Mouse (Mus musculus) T-helper 2 cell (primary cell): Measurements from ENCODE around the gene Atf5.

ENCODE experiments used
- in situ Hi-C: fragments of 300-600 bp; cut with MboI, MseI; formaldehyde crosslinking; loops from one replicate; pipeline ENCODE4 v1.15.1; 2025; ENCODE audit warnings: high pct_unique_total_duplicates

Atf5 gene

DNA sequence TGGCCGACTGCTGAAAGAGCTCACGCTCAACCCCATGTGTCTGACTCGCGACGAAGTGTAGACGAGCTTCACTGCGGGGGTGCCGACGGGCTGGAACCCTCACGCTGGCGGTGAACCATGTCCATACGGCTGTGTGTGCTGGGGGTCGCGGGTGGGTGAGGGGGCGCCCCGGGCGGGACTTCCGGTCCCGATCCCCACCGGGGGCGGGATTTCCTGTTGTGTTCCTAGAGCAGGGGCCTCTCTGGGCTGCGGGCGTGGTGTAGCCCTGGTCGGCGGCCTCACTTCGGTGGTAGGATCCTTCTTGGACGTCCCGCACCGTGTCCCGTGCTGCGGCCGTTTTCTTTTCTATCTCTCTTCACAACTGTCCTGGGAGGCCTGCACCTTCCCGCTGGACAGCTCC, 33.7 kb upstream of the Atf5 start:
- in situ Hi-C loops: no loop called here

DNA sequence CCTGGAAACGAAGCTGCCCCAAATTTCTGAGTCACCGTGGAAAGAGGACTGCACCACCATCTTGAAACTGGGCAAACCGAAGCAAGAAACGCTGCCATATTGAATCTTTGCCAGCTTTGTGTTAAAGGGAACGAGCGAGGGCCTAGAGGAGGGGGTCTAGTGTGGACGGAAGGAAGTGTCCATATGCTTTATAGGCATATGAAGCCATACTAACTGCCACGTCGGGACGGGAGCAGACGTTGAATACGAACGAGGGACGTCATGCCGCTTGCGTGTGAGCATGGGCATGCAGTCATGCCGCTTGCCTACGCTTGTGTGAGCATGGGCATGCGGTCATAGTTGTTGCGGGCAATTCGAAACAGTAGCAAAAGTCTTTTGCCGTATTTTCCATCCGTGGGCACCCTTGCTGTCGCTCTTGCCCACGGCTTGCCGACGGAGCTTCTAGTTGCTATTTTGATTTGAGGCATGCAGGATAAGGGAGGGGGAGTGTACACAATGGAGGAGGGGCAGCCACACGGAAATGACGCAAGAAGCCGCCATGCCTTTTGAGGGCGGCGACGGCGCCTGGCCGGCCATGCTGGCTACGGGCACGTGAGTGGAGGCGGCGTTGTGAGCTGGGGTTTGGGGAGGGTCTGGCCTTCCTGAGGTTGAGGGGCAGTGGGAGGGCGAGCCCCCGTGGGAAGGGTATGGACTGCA, 33.1 kb upstream of the Atf5 start:
- in situ Hi-C loops: no loop called here

DNA sequence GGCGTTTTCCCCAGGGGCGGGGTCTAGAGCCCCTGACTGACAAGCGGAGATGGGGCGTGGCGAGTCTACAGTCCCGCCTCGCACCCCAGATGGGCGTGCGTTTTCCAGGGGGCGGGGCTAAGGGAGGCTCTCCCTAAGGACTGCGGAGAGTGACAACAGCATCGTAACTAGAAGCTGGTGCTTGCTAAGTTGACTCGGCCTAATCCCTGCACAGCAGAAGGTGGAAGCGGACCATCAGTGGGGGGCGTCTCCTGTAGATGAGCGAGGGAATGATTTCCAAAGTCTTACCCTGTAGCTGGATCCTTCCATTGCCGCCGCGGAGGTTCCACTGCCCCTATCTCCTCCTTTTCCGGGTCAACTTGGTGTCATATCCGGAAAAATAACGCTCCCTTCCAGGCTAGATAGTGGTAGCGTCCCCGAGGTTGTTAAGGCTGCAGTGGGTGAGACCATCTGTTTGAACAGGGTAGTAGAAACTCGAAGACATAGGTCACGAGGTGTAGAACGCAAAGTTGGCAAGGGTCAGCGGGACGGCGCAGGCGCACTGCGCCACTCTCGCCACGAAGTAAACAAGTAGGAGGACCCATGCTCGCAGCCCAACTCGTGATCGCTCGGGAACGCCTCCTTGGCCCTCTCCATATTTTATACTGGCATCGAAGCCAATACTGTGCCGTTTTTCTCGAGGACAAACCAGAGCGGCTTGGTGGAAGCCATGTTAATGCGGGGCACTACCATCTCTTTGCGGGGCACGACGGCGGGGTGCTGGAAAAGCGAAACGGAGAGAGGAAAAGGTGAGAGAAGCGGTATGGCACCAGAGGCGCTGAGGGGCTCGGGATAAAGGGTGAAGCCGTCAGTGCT, 32.3 kb upstream of the Atf5 start, which contains the start of the genes Akt1s1 and Tbc1d17:
Gene Akt1s1 (plus strand): TSS at position 431 of the 855 bp plus-strand sequence.
Gene Tbc1d17 (minus strand): TSS at position 519 of the 855 bp plus-strand sequence.
- in situ Hi-C loops: no loop called here

DNA sequence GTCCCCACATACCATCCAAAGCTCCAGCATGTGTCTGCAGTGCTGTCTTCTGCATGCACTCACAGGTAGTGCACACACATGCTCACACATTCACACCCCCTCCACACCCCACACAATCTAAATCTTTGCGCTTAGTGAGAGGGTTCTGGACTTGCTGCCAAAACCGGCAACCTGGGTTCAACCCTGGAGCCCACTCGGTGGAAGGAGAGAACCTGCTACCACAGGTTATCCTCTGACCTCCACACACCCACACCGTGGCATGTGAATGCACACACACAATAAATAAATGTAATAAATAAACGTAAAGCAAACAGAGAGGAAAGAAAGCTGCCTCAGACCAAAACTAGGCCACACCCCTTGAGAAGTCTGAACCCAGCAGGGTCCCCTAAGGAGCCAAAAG, 31.3 kb upstream of the Atf5 start:
- in situ Hi-C loops: no loop called here

DNA sequence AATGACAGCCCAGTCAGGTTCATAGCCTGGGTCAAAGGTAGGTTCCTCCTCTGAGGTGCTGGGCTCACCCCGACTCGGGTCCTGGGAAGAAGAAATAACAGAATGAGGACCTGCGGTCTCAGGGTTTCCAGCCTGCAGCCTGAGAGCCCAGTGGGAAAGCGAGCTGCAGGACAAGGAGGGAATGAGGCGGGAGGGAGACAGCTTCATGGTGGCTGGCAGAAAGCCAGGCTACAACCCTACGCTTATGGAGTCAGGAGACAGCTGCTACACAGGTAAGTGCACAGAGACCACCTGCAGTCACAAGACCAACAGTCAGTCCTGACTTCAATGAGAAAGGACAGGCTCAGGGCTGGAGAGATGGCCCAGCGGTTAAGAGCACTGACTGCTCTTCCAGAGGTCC, 30.3 kb upstream of the Atf5 start:
- in situ Hi-C loops: no loop called here

DNA sequence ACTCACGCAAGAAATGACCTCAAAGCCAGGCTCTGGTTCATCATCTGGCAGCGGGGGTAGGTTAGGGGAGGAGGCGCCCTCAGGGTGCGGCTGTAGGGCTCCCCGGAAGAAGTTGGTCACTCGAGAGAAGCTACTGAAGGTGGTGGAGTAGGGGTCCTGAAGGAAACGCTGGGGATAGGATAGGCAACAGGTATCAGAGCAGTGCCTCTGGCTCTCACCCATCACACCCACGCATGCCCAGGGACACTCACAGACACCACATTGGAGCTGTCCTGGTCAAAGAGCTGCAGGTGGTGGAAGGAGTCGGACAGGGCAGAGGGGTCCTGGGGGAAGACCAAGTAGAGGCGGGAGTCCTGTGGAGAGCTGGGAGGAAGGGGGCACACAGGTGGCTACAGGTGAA, 28.5 kb upstream of the Atf5 start:
- in situ Hi-C loops: no loop called here

DNA sequence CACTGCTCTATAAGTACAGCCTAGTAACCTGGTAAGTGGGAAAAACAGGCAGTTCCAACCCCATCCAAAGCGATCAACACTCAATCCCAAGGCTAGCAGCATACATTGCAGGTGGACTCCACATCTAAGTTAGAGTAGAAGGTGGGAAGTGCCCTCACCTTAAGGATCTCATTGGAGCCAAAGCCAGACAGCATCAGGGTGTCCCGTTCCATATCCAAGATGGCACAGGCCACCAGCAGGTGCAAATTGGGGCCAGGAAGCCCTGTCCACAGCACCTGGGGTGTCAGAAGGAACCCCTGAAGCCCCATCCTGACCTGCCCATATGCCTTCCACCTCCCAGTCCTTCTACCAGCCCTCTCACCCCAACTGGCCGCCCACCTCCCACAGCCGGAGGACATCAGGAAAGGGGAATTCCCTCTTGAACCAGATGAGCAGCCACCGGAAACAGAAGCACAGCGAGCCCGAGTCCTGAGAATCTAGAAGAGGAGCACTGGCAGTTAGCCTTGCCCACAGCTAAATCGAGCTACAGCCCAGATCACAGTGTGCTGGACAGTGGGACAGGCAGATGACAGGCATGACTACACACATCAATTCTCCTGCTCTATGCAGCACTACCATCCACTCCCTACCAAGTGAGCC, 25.5 kb upstream of the Atf5 start:
- in situ Hi-C loops: loop anchor here (5.0 kb wide), 1 partner anchor 120 kb away; no protein-coding TSS in a partner anchor

DNA sequence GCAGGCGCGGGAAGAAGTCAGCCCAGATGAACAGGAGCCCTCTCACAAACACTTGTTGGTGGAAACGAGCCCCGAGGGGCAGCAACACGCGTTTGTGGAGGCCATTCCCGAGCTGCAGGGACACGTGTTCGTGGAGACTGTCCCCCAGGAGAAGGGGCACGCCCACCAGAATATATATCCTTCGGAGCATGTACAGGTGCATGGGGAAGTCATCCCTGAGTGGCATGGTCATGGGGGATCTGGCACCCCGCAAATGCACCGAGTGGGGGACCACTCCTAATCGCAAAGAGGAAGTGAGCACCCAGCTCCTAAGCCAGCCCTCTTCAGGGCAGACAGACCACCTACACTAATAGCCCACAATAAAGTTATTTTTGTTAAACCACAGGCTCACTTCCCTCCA, 24.0 kb upstream of the Atf5 start:
- in situ Hi-C loops: loop anchor here (5.0 kb wide), 1 partner anchor 118 kb away; no protein-coding TSS in a partner anchor

DNA sequence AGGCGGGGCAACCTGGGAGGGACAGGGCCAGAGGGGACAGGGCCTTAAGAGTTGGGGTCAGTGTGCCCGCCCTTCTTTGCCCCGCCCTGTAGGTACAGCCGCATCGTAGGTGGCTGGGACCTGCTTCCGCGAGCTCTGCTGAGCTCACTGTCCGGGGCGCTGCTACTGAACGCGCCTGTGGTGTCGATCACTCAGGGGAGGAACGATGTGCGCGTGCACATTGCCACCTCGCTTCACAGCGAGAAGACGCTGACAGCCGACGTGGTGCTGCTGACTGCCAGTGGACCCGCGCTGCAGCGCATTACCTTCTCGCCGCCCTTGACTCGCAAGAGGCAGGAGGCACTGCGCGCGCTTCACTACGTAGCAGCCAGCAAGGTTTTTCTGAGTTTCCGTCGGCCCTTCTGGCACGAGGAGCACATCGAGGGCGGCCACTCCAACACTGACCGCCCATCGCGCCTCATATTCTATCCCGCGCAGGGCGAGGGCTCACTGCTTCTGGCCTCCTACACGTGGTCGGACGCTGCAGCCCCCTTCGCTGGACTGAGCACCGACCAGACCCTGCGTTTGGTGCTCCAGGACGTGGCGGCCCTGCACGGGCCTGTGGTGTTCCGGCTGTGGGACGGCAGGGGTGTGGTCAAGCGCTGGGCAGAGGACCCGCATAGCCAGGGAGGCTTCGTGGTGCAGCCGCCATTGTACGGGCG, 23.2 kb upstream of the Atf5 start:
- in situ Hi-C loops: loop anchor here (5.0 kb wide), 1 partner anchor 117 kb away; no protein-coding TSS in a partner anchor

DNA sequence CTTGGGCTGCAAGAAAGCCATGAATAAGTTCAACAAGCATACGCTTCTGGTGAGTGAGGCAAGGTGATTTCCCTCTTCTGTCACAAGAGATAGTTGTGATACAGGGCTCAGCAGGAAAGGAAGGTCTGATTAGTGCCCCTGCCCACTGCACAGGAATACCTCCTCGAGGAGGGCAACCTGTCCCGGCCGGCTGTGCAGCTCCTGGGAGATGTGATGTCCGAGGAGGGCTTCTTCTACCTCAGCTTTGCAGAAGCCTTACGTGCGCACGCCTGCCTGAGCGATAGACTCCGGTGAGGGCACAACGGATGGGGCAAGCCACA, 22.7 kb upstream of the Atf5 start:
- in situ Hi-C loops: no loop called here

DNA sequence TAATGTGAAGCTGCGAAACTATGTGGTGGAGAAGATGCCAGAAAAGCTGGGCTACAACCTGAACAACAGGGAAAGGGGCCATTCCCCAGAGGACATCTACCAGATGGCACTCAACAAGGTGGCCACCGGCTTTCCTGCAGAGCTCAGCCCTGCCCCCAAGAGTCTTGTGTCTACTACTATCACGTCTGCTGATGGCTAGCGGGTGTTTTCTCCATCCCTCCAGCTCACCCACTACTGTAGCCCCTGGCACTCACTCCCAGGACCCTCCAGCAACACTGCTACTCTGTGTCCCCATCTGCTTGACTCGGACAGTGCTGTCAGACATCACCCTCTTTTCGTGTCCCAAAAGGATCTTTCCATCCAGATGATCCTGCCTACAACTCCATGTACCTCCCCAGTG, 21.6 kb upstream of the Atf5 start:
- in situ Hi-C loops: no loop called here

DNA sequence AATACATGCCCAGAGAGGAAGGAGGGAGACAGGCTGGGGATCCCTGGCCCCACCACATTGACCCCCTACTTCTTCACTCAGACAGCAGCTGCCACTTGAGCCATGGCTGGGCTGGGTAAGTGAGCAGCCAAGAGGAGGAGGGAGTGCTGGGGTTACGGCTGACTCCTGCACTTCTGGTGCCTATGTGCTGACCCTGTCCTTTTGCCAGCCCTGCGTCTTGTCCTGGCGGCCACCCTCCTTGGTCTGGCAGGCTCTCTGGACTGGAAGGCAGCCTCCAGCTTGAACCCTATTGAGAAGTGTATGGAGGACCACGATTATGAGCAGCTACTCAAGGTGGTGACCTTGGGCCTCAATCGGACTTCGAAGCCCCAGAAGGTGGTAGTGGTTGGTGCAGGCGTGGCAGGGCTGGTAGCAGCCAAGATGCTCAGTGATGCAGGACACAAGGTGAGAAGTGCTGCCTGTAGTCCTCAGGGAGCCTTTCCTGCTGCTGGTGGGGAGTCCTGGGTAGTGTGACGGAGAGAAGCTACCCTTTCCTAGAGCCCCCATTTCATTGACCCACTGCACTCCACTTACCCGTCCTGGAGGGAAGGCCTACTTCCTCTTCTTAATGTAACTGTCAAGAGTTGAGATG, 20.1 kb upstream of the Atf5 start:
- in situ Hi-C loops: no loop called here

DNA sequence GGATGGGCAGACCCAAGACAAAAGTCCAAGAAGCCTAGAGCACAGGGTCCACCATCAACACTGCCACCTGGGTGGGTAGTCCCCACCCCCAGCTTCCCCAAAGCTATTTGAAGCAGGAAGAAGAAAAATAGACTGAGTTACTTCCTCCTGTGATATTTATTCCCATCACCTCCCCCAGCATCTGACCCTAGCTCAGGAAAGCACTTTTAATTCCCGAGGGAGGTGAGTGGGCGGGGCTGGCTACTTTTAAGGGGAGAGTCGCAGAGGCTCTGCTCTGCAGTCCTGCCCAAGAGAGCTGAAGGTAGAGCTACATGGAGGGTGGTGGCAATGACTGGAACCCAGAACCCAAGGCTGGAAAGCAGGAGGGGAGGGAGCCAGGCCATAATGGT, 19.6 kb upstream of the Atf5 start:
- in situ Hi-C loops: no loop called here

DNA sequence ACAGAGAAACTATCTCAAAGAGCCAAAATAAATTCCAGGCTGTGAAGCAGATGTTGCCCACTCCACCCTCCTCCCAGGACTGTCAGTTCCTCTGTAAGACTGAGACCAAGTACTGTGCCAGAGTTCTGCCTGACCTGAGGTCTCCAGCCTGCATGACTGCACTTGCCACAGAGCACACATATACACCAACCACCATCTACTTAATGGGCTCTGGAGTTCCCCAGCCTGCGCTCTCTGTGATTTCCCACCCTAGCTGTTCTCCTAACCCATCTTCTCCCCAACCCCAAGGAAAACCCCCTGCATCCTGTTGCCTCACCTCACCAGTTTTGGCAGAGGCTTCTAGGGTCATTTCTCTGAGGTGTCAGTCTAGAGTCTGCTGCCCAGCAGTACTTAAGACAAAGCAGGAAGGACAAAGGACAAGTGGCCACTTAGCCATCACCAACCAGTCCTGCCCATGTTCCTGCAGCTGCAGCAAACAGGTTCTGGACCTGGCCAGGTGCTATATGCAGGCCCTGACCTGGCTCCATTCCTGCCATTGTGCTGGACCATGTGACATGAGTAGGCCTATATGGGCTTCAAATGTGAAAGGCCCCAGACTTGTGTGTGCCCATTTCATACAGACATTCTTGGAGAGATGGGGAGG, 19.0 kb upstream of the Atf5 start:
- in situ Hi-C loops: no loop called here

DNA sequence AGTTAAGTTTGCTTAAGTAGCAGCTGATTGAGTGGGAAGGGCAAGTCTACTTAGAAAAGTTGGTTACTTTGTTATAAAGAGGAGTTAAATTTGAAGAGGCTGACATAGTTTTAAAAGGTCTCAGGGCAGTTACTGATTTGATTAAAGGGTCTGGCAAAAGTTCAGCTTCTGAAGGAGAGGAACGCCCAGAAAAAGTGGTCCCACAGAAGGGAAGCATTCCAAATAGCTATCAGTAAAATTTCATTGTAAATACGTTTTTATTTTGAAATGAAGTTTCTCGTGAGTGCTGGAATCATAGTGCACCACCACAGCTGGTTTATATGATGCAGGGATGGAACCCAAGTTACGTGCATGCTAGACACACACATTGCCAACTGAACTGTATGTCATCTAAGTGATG, 16.3 kb upstream of the Atf5 start:
- in situ Hi-C loops: no loop called here

DNA sequence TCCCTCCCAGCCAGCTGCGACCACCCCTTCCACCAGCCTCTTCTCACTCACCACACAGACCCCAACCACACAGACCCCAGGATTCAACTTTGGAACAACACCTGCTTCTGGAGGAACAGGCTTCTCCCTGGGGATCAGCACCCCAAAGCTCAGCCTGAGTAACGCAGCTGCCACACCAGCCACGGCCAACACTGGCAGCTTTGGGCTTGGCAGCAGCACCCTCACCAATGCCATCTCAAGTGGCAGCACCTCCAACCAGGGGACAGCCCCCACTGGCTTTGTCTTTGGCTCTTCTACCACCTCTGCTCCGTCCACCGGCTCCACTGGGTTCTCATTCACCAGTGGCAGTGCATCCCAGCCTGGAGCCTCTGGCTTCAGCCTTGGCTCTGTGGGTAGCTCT, 12.2 kb upstream of the Atf5 start:
- in situ Hi-C loops: no loop called here

DNA sequence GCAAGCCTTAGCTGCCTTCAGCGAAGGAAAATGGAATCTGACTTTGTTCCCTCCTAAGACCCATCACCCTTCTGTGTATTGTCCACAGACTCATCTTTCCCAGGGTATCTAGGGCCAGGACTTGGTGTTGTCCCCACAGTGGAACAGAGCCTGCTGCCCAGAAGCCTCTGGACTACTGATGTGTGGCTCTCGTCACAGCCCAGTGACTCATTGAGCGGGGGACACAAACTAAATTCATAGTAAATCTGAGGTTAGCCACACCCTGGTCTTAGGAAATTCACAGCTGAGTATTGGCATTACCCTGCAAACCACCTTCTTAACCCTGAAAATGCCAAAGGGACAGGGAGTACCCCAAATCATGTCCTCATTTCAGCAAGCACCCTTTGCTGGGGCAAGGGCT, 10.3 kb upstream of the Atf5 start:
- in situ Hi-C loops: no loop called here

DNA sequence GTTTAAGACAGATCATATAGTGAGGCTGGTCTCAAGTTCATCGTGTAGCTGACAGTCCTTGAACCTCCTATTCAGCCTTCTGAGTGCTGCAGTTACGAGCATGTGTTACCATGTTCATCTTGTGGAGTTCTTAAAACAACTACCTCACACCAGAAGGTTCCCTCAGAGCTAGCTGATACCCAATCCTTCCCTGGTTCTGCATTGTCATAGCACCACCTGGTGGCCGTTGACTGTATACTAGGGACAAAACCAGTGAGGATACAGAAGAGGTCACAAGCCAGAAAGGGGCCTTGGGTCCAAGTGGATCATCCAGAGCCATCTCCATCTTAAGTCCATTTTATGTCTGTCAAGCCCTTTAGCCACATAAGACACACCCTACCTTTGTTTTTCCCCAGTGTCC, 8.4 kb upstream of the Atf5 start:
- in situ Hi-C loops: no loop called here

DNA sequence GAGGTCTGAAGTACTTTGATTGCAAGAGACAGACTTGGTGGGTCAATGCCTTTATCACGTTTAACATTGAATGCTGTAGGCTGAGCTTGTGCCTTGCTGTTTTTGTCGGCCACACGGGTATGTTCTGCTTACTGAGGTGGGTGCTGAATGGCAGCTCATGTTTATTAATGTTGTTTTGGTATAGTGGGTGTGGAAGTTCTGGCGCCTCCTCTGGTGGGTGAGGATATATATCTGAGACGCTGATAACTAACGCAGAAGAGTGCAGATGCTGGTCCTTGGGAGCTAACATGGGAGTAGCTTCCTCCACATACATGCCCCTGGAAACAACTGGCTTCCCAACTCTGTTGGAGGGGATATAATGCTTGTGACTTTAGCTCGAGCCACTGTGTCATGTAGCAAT, 7.0 kb upstream of the Atf5 start:
- in situ Hi-C loops: no loop called here

DNA sequence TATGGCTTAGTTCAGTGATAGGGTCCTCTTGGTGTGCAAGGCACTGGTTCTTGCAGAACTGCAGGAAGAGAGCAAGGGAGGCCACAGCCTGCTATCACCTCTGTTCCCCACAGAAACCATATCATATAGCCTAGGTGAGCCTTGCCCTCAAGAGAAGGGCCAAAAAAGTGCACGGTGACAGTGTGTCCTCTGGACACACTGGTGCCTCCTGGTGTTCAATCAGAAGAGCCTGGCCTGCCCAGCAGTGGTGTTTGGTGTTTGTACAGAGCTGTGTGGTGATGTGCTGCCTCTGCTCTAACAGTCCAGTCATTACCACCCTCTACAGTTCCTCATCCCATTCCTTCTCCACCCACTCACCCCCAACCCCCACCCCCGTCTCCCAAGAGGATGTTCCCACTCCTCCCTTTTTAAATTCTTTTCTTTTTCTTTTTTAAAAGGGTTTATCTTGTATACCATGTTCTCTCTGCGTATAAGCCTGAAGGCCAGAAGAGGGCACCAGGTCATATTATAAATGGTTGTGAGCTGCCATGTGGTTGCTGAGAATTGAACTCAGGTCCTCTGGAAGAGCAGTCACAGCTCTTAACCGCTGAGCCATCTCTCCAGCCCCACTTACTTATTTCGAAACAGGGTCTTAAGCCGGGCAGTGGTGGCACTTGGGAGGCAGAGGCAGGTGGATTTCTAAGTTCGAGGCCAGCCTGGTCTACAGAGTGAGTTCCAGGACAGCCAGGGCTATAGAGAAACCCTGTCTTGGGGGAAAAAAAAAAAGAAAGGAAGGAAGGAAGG, 5.4 kb upstream of the Atf5 start:
- in situ Hi-C loops: no loop called here
